Mouse (Mus musculus) E14TG2a.4 (cell line): ENCODE measurements around the gene Ice2.

Experiments used
- CTCF ChIP-seq: conservative IDR thresholded peaks from 2 replicates; pipeline ENCODE4 v1.5.1; 2014; ENCODE audit warnings: low read length
- NANOG ChIP-seq: IDR thresholded peaks from 2 replicates; pipeline ENCODE4 v1.6.1; 2014; ENCODE audit warnings: borderline replicate concordance, low read length, mixed read lengths

DNA sequence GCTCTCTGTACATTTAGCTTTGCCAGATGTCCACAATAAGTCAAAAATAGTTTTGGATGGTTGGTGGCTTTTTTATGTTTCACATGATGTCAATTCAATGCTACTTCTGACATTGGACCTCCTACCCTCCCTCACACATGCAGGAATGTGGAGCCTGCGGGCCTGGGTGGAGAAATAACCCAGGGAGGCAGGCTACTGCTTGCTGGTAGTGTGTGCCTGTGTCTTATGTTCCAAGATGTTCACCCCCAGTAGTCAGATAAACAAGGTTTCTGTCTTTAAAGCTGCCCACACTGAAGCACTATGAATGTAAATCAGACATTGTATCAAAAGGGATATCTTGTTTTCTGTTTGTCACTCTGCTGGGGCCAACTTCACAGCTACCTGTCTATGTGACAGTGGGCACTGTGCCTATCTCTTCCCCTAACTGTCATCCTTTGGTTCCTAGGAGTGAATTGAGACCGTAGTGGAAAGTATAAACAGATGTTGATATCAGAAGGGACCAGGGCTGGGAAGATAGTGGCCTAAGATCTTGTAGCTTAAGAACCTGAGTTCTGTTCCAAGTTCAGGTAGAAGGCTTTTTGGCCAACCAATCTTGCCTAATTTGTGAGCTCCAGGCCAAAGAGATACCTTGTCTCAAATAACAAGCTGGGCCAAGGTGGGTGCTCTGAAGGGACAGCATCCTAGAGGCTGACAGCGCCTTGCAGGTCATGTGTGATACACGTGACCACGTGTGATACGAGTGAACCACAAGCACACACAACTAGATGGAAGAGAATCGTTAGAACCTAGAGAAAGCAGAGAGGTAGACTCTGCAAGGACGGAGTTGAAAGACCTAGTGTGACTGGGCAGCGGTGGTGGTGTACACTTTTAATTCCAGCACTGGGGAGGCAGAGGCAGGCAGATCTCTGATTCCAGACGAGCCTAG lies 54.4 kb downstream of the Ice2 start:
- TF ChIP-seq CTCF = no peak
- TF ChIP-seq NANOG = no peak
